Mouse (Mus musculus) regulatory T cell (primary cell): ENCODE results near the gene Rprd1b.

Source experiments
- in situ Hi-C: fragments of 300-600 bp; cut with MboI, MseI; formaldehyde crosslinking; loops from one replicate; pipeline ENCODE4 v1.15.1; 2025; ENCODE audit warnings: high pct_unique_total_duplicates

Gene Rprd1b

GRCm38 (mm10) chr2:158028354-158028863 is at the start of gene Rprd1b, which contains the start of gene Tti1:
Rprd1b (plus strand) TSS chr2:158028497.
Tti1 (minus strand) TSS chr2:158028433.
- in situ Hi-C loops: no loop called here

GRCm38 (mm10) chr2:157979241-157979640 is 49.1 kb upstream of the Rprd1b start:
- in situ Hi-C loops: no loop called here

- in situ Hi-C loops: no loop called here
Observed at GRCm38 (mm10) chr2:157982727-157983126, 45.6 kb upstream of the Rprd1b start.

GRCm38 (mm10) chr2:157983276-157983675 is 45.0 kb upstream of the Rprd1b start:
- in situ Hi-C loops: no loop called here

GRCm38 (mm10) chr2:157985611-157986010 is 42.7 kb upstream of the Rprd1b start:
- in situ Hi-C loops: no loop called here

GRCm38 (mm10) chr2:157986235-157986634 is 42.1 kb upstream of the Rprd1b start:
- in situ Hi-C loops: no loop called here

GRCm38 (mm10) chr2:157988416-157989190 is 39.7 kb upstream of the Rprd1b start:
- in situ Hi-C loops: no loop called here

GRCm38 (mm10) chr2:157989946-157990345 is 38.4 kb upstream of the Rprd1b start:
- in situ Hi-C loops: no loop called here

- in situ Hi-C loops: no loop called here
Observed at GRCm38 (mm10) chr2:157991026-157991425, 37.3 kb upstream of the Rprd1b start.

- in situ Hi-C loops: no loop called here
Observed at GRCm38 (mm10) chr2:157992501-157992900, 35.8 kb upstream of the Rprd1b start.

- in situ Hi-C loops: no loop called here
Observed at GRCm38 (mm10) chr2:157998817-157999216, 29.5 kb upstream of the Rprd1b start.

- in situ Hi-C loops: no loop called here
Observed at GRCm38 (mm10) chr2:158004620-158005019, 23.7 kb upstream of the Rprd1b start.

- in situ Hi-C loops: no loop called here
Observed at GRCm38 (mm10) chr2:158005641-158006040, 22.7 kb upstream of the Rprd1b start.

- in situ Hi-C loops: no loop called here
Observed at GRCm38 (mm10) chr2:158009373-158009772, 18.9 kb upstream of the Rprd1b start.

- in situ Hi-C loops: no loop called here
Observed at GRCm38 (mm10) chr2:158012608-158013007, 15.7 kb upstream of the Rprd1b start.

GRCm38 (mm10) chr2:158017330-158017729 is 11.0 kb upstream of the Rprd1b start:
- in situ Hi-C loops: no loop called here

GRCm38 (mm10) chr2:158027855-158028353 is 393 bp upstream of the Rprd1b start:
- in situ Hi-C loops: no loop called here

GRCm38 (mm10) chr2:158030007-158030406 is 1.7 kb downstream of the Rprd1b start:
- in situ Hi-C loops: no loop called here

- in situ Hi-C loops: no loop called here
Observed at GRCm38 (mm10) chr2:158035813-158036212, 7.5 kb downstream of the Rprd1b start.

GRCm38 (mm10) chr2:158036408-158036807 is 8.1 kb downstream of the Rprd1b start:
- in situ Hi-C loops: no loop called here

- in situ Hi-C loops: no loop called here
Observed at GRCm38 (mm10) chr2:158036953-158037352, 8.7 kb downstream of the Rprd1b start.

GRCm38 (mm10) chr2:158037571-158037970 is 9.3 kb downstream of the Rprd1b start:
- in situ Hi-C loops: no loop called here

GRCm38 (mm10) chr2:158039662-158040061 is 11.4 kb downstream of the Rprd1b start:
- in situ Hi-C loops: no loop called here
